Mouse (Mus musculus): ENCODE measurements around the gene Bicc1. TPM values are rescaled to one million over a fixed set of nuclear protein-coding genes. Genes with fewer than 3 reads are reported as not detected.
"Not testable (repeated sequence)": the region's sequence is repeated elsewhere in the genome, so short reads cannot be mapped to it uniquely, and the experiment has no call there.

The Bicc1 gene
- total RNA-seq, 2 experiments from 2014 or later = 4.2 to 5.6 TPM

DNA sequence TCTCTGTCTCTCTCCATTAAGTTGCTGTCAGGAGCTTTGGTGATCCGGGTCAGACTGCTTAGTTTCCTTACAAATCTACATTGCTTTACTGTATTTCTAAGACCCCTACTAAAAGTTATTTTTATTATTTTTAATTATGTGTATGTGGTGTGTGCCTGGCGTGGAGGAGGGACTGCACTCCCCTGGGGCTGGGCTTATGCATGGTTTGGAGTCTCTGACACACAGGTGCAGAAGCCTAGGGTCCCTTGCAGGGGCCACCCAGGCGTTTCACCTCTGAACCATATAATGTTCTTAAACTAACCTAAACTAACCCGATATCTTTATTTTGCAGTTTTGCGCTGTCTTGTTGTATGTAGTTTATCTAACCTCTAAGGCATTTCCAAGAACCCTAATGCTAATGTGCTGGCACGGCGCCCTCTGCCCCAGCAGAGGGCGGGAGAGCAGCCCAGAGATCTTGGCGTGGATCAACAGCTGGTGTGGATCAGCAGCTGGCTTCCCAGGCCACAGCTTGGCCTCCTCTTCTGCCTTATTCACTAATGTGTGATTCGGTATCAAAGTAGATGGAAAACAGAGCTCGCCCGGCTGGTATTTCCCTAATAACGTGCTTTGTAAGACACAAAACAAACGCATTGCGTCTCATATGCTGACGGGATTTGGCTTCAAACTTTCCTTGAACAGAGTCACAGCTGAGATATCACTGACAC is 192.7 kb downstream of the Bicc1 start:
- no peak for DNase-seq (ENCODE audit: low spot score in 2 of 2)
- intact Hi-C loops (cut with DNase I) = loop anchor here (5.0 kb wide), 1 partner anchor 649 kb away; no protein-coding TSS in a partner anchor

DNA sequence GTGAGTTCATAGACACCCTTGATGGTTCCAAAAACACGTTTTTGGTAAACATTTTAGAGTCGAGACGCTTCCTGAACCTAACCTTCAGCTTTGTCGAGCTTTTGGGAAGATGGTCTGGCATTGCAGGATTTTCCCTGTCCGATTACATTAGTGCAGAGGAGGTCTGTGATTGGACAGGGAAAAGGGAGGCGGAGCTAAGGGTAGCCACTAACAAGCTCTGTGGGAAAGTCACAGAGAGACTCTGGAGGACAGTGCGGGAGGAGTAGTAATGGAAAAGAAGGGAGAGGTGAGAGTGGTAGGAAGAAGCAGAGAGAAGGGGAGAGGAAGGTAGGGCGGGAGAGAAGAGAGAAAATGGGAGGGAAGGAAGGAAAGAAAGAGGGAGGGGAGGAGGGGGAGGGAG is 194.8 kb downstream of the Bicc1 start:
- intact Hi-C loops (cut with DNase I) = loop anchor here (5.0 kb wide), 3 partner anchors 253 to 647 kb away; no protein-coding TSS in a partner anchor
- DNase-seq (ENCODE audit: low spot score in 2 of 2) = no peak

DNA sequence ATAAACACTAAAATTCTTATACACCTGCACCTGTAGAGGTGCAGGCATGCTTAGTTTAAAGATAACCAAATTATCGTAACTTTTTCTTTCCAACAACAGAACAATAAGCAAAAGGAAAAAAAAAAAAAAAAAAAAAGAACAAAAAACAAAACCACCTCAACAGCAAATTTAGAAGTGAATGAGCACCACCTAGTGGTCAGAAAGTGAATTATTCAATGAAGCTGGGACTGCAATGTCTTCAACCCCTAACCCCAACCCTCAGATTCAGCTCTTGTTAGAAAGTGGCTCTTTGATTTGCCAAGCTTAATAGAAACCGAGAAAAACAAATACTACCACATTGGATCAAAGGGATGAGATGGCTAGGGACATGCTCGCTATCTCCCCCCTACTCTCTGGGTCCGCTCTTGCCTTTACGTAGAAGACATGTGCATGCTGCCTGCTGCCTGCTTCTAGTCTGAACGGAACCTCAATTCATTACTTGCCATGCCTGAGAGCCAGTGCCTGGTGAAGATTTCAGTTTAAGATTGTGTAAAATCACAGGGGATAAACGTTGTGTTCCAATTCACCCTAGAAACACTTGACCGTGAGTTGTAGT is 195.8 kb downstream of the Bicc1 start:
- intact Hi-C loops (cut with DNase I) = loop anchor here (5.0 kb wide), 2 partner anchors 254 to 396 kb away; no protein-coding TSS in a partner anchor
- no peak for DNase-seq (ENCODE audit: low spot score in 2 of 2)

DNA sequence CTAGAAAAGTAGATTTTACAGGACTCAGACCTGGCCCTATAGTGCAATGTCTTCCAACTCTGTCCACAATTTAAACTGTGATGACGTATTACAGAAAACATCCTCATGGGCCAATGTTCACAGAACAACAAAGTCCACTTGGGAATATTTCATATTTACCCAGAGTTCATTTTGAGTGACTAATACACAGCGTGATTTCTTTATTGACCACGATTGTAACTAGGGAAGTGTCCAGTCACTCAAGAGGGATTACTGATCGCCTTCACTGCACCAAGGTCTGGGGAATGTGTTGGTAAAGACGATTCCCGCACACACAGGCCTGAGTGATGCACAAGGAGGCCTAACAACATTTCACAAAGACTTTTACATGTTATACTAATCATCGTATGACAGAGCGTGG is 197.9 kb downstream of the Bicc1 start:
- no peak for DNase-seq (ENCODE audit: low spot score in 2 of 2)
- intact Hi-C loops (cut with DNase I) = loop anchor here (5.0 kb wide), 2 partner anchors 256 to 394 kb away; no protein-coding TSS in a partner anchor

DNA sequence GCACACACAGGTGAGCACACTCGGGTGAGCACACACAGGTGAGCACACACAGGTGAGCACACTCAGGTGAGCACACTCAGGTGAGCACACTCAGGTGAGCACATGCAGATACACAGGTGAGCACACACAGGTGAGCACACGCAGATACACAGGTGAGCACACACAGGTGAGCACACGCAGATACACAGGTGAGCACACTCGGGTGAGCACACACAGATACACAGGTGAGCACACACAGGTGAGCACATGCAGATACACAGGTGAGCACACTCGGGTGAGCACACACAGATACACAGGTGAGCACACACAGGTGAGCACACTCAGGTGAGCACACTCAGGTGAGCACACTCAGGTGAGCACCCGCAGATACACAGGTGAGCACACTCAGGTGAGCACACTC is 199.1 kb downstream of the Bicc1 start:
- intact Hi-C loops (cut with DNase I) = loop anchor here (5.0 kb wide), 2 partner anchors 257 to 393 kb away; no protein-coding TSS in a partner anchor
- DNase-seq (ENCODE audit: low spot score in 2 of 2) = not testable (repeated sequence)

DNA sequence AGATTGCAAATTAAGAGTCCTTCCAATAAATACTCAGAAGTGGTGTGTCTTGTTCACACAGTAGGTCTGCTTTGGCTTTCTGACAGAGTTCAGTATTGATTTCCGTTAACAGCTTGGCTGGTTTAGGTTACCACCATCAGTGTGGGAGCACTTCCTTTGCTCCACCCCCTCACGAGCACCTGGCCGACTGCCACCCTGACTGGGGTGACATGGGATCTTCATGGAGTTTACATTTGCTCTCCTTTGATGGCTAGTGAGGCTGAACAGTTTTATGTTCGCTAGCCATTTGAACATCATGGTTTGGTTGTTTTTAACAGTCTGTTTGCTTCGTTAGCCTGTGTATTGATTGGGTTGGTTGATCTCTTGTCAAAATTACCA is 206.7 kb downstream of the Bicc1 start:
- intact Hi-C loops (cut with DNase I) = loop anchor here (10.0 kb wide), 1 partner anchor 108 kb away; no protein-coding TSS in a partner anchor
- DNase-seq (ENCODE audit: low spot score in 2 of 2) = no peak

DNA sequence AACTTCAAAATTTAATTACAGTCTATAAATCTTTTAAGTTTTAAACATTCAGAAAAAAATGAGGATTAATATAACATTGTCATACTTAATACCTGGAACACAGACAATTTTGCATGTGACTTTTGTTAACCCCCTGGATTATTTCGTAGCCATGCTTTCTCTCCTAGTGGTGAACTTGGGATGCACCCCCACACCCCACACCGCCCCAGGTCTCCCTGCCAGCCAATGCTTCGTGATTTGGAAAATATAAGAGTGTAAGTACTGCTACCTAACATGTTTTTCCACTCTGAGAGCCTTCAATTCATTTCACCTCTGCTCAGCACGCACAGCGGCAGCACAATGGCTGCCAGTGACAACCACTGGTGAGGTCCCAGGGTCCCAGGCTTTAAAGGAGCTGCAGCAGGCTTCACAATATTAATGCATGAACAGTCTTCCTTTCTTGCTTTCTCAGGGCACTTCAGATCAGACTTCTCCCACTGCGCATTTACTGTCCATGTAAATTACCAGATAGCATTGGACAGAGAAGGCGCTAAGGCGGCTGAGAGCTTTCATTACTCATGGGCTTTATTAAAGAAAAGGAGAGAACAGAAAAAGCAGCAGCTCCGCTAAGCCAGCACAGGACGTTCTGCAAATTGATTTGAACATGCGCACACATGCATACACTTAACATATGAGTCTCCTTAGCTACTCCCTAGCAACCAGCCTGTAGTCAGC is 207.3 kb downstream of the Bicc1 start:
- DNase-seq (ENCODE audit: low spot score in 2 of 2) = peak; percentile 15 to 30
- intact Hi-C loops (cut with DNase I) = loop anchor here (10.0 kb wide), 1 partner anchor 107 kb away; no protein-coding TSS in a partner anchor

DNA sequence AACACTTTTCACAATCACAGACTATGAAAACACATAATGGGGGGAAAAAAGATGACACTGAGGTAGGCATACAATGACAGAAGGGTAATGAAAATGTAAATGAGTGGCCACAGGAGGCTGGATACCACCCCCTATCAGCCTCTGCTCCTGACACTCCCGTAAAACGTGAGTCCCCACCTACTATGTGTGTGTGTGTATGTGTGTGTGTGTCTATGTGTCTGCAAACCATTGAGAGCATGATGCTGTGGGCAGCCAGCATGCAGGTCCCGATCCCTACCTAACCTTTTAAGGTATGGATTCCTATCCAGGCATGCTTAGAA is 209.4 kb downstream of the Bicc1 start:
- no peak for DNase-seq (ENCODE audit: low spot score in 2 of 2)
- intact Hi-C loops (cut with DNase I) = loop anchor here (10.0 kb wide), 1 partner anchor 105 kb away; no protein-coding TSS in a partner anchor

DNA sequence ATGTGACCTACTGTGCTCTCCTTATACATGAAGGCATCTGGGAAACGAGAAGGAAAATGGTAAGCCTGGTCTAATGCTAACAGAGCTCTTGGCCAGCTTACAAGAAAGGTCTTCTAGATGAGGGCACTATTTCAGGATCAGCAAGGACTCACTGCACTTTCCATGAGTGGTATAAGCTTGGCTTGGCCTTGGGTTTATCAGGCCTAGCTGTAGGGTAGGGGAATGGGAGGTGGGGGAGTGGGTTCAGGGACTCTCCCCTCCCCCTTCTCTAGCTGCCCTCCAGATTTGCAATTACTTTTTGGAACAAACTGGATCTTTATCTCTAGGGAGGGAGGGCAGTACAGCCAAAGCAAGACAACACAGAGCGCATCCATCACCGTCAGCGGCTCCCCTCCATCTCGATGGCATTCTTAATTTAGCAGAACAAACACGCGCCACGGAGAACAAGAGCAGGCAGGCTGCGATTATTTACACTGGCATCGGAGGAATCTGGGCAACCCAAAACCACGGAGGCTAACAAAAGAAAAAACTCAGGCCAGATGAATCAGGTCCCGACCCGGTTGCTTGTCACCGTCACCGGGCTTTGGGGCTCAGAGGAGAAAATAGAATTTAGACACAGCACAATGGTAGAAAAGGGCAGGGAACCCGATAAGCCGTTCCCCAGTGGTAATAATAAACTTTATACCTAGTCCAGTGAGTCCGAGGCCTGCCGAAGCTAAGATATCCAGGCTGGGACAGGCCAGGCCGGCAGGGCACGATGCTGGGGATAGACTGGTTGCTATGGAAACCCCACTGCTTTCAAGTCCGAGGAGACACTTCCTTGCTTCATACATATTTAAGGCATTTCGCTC is 210.0 kb downstream of the Bicc1 start:
- peak; percentile 18 to 28 for DNase-seq (ENCODE audit: low spot score in 2 of 2)
- intact Hi-C loops (cut with DNase I) = loop anchor here (10.0 kb wide), 1 partner anchor 105 kb away; no protein-coding TSS in a partner anchor

DNA sequence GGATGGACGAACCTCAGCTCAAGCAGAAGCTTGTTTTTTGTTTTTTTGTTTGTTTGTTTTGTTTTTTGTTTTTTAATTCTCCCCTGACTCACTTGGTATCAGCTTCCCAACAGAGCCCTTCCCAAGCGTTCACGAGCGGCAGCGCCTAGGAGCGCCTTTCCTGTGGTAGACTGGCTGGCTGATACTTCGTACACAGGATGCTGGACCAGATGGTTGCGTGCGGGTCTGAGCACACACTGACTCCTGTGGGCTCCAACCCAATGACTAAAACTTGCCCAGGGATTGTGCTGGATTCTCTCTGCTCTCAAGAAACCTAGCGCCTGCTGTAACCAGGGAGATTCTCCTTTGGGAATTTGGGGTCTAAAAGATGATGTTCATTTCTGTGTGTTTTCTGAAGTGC is 211.2 kb downstream of the Bicc1 start:
- DNase-seq (ENCODE audit: low spot score in 2 of 2) = peak in 1 of 2 experiments; percentile 17
- intact Hi-C loops (cut with DNase I) = no loop called here

DNA sequence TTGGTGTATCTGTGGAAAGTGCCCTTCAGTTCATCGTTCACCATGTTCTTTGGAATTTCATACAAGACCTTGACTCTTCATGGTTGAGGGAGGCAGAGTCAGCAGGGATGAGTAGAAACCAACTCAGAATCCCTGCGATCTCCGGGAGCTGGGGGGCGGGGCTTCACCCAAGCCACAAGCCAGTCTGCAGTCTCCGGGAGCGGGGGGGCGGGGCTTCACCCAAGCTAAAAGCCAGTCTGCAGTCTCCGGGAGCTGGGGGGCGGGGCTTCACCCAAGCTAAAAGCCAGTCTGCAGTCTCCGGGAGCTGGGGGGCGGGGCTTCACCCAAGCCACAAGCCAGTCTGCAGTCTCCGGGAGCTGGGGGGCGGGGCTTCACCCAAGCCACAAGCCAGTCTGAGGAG is 213.4 kb downstream of the Bicc1 start:
- DNase-seq (ENCODE audit: low spot score in 2 of 2); intact Hi-C loops (cut with DNase I): not testable (repeated sequence)

DNA sequence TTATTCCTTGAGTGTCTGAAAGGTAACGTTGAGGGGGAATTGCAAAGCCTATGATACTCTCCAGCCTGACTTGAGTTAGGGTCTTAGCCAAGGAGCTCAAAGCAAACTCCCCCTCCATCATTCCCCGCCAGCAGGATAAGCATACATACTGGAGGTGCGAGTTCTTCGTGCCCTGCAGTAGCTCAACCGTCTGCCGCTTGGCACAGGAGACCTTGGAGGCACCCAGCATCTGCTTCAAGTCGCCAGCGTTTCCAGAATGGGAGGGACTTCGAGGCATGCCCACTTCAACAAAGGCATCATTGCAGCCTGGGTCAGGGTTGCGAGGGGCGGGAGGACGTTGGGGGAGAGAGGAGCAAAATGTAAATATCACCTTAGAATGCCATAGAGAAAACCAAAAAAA is 214.4 kb downstream of the Bicc1 start:
- no peak for DNase-seq (ENCODE audit: low spot score in 2 of 2)
- intact Hi-C loops (cut with DNase I) = no loop called here

DNA sequence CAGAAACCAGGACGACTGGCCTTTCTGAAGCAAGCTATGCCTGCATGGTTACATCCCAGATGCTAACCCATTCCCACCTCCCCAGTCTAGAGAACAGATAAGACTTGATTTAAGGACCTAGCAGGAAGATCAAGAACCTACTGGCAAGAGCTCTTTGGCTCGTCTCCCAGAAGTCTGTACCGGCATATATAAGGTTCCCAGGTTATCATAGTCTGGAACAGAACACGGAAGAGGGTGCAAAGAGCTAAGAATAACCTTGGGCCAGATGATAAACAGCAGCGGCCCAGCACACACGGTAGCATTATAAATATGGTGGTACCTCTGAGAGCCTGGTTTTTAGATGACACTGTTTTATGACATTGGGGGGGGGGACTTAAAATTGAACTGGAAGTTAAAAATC is 217.9 kb downstream of the Bicc1 start:
- intact Hi-C loops (cut with DNase I) = no loop called here
- DNase-seq (ENCODE audit: low spot score in 2 of 2) = no peak

DNA sequence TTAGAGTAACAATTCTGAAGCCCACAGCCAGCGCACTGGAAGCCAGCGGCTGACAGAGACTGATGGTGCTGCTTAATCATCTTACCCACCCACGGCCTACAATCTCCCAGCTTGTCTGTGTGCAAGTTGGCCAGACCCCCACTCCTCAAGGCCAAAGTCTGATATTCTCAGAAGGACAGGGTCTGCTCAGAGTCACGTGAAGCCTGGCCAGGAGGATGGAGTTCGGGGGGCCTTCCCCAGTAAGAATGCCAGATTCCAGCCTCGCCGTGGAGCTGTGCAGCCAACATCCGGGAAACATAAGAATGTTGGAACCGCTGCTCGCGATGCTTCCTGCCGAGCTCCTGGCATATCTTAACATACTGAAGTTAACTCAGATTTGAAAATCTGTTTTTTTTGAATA is 219.7 kb downstream of the Bicc1 start:
- intact Hi-C loops (cut with DNase I) = no loop called here
- no peak for DNase-seq (ENCODE audit: low spot score in 2 of 2)

DNA sequence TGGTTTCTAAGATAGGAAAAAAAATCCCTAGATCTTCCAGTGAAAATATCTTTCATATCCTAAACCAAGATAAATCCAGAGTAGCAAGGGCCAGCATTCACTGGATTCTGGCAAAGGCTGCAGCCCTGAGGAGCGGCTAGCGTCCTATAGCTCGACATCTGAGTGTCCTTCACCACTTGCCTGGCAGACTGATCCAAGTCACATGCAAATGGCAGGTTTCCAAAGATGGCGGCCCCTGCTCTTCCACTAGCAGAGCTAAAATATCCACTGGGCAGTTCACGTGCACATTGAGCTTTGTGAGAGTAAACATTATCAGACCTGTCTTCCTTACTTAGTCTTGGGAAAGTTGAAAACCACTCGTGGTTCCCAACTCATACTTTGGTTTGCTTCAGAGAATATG is 222.1 kb downstream of the Bicc1 start:
- DNase-seq (ENCODE audit: low spot score in 2 of 2) = no peak
- intact Hi-C loops (cut with DNase I) = no loop called here

DNA sequence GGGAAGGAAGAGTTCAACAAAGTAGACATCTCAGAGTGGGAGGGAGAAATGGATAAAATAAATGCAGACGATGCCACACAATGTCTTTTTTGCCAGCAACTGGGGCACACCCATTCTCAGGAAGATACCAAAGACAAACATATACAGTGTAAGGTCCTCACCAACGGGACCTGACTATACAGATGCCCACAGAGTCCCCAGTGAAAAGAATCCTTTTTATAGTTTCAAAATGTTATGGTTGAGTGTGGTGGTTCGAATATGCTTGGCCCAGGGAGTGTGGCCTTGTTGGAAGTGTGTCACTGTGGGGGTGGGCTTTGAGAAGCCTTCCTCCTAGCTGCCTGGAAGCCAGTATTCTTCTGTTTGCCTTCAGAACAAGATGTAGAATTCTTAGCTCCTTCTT is 223.5 kb downstream of the Bicc1 start:
- intact Hi-C loops (cut with DNase I) = no loop called here
- DNase-seq (ENCODE audit: low spot score in 2 of 2) = no peak

DNA sequence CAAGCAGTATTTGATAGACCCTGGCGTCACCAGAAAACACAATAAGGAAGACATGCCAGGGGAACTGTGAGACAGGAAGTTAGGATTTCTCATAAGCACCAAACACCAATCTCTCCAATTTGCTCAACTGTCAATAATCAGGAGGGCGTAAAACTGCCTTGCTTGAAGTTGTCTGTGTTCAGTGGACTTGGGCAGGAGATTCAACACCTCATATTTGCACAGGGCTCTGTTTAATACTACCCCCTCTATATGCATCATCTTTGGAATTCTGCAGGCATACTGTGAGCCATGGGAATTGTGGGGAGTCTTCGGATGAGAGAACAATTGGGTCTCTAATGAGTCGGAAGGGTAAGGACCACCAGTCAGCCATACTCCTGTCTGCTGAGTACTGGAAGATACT is 233.4 kb downstream of the Bicc1 start:
- intact Hi-C loops (cut with DNase I) = no loop called here
- no peak for DNase-seq (ENCODE audit: low spot score in 2 of 2)

DNA sequence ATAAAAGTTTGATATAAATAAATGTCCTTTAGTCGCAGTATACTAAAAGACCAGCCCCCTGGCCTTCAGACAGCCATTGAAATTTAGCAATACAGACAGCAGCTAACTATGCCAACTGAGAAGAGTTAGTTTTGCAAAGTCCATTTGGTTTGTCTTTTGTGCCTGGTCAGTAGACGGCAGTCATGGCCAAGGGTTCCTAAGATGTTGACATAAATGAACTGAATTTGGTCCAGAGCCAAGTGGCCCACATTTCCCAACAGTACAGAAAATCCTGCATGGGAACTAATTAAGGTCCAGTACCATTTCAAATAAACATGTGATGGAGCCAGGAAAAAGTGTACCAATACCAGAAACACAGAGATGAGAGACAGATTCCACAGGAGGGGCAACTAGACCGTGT is 235.2 kb downstream of the Bicc1 start:
- DNase-seq (ENCODE audit: low spot score in 2 of 2) = no peak
- intact Hi-C loops (cut with DNase I) = no loop called here

DNA sequence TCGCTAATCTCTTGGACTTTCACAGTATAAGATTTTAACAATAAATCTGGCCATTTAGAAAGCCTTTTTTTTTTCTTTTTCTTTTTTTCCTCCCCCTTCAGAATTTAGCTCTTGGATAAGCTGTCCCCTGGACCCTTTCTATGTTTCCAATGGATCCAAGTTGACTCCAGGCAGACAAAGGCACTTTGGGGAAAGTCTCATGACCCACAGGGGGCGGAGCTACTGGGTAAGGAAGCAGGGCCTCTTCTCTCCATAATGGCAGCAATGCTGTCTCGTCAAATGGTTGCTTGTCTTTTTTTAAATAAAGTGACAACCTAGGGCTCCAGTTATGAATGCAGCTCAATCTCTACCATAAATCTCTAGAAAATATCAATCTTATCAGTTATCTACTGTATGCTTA is 235.6 kb downstream of the Bicc1 start:
- no peak for DNase-seq (ENCODE audit: low spot score in 2 of 2)
- intact Hi-C loops (cut with DNase I) = no loop called here

DNA sequence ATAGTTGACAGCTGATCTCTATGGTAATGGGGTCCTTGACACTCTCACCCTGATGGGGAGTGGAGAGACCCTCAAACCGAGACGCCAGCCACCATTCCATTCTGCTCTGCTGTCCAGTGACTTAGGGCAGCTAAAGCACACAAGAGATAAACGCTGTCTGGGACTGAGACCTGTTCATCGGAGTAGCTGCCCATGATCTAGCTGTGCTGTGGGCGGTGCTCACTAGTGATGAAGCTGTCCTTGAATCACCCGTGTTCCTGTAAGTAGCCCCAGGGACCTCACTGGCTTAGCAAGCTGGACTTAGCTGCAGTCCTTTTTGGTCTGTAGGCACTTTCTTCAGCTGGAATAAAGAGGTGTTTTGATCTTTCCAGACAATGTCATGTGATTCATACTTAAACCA is 238.0 kb downstream of the Bicc1 start:
- no peak for DNase-seq (ENCODE audit: low spot score in 2 of 2)
- intact Hi-C loops (cut with DNase I) = no loop called here
